Mouse (Mus musculus): ENCODE data around the gene Pou3f1. TPM values are rescaled to one million over a fixed set of nuclear protein-coding genes. Genes with fewer than 3 reads are reported as not detected.
"Not testable (repeated sequence)": the region's sequence is repeated elsewhere in the genome, so short reads cannot be mapped to it uniquely, and the experiment has no call there.

Pou3f1 gene
- polyA plus RNA-seq, 1 experiment from 2014 or later = 24.2 TPM

DNA sequence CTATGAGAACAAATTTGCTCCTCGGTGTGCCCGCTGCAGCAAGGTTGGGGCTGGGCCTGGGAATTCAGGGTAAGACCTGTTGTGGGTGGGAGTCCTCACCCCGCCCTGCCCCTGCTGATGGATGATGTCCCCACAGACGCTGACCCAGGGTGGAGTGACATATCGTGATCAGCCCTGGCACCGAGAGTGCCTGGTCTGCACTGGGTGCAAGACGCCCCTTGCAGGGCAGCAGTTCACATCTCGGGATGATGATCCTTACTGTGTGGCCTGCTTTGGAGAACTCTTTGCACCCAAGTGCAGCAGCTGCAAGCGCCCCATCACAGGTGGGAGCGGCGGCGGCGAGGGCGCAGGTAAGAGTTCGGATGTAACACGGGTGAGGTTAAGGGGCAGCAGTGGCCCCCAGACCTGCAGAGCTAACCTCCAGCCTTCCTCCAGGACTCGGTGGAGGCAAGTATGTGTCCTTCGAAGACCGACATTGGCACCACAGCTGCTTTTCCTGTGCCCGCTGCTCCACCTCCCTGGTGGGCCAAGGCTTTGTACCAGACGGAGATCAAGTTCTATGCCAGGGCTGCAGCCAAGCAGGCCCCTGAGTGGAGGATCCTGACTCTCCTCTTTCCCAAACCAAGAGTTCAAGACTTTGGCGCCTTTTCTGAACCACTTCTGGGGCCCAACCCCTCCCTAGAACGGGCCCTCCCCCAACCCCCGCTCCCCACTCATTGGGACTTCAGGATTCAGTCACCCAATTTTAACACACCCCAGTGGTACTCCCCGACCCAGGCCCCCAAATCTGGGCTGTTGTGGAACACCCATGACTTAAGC, 51.0 kb downstream of the Pou3f1 start:
- Histone ChIP-seq H3K27me3 (peaks cover 34% of the 10 kb centered on the region), H3K4me1 (peaks cover 43% of the 10 kb centered on the region)
- not testable (repeated sequence) for H3K4me2 ChIP-seq (replicated peaks); H3K9me3 ChIP-seq (replicated peaks); H3K9ac ChIP-seq; H3K27ac ChIP-seq; ATAC-seq (ENCODE audit: low FRiP score); H3K4me3 ChIP-seq; H3K36me3 ChIP-seq
- WGBS = 88% methylated on average over 25 of the region's 25 CpGs

DNA sequence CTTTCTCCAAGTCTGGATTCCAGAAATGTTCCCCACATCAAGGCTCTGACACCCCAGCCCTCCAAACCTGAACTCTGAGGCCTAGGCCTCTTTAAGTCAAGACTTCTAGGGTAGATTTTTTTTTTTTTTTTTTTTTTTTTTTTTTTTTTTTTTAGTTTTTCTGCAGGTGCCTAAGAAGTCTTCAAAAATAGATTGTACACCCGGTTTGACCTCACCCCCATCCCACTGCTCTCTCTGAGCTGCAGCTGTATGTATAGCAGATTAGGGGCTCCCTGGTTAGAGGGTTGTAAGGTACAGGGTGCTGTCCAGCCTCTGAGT, 51.6 kb downstream of the Pou3f1 start:
- Histone ChIP-seq H3K4me1 (peaks cover 42% of the 10 kb centered on the region), H3K27ac (peak overlapping the region; percentile 73), H3K4me2 (replicated peaks) (peak overlapping the region; percentile 49; the same call in 1 of the 2 replicates), H3K27me3 (peaks cover 34% of the 10 kb centered on the region)
- not testable (repeated sequence) for H3K4me3 ChIP-seq; ATAC-seq (ENCODE audit: low FRiP score); H3K36me3 ChIP-seq; H3K9ac ChIP-seq; H3K9me3 ChIP-seq (replicated peaks)
- 17% methylated on average over 1 of the region's 1 CpGs for WGBS

DNA sequence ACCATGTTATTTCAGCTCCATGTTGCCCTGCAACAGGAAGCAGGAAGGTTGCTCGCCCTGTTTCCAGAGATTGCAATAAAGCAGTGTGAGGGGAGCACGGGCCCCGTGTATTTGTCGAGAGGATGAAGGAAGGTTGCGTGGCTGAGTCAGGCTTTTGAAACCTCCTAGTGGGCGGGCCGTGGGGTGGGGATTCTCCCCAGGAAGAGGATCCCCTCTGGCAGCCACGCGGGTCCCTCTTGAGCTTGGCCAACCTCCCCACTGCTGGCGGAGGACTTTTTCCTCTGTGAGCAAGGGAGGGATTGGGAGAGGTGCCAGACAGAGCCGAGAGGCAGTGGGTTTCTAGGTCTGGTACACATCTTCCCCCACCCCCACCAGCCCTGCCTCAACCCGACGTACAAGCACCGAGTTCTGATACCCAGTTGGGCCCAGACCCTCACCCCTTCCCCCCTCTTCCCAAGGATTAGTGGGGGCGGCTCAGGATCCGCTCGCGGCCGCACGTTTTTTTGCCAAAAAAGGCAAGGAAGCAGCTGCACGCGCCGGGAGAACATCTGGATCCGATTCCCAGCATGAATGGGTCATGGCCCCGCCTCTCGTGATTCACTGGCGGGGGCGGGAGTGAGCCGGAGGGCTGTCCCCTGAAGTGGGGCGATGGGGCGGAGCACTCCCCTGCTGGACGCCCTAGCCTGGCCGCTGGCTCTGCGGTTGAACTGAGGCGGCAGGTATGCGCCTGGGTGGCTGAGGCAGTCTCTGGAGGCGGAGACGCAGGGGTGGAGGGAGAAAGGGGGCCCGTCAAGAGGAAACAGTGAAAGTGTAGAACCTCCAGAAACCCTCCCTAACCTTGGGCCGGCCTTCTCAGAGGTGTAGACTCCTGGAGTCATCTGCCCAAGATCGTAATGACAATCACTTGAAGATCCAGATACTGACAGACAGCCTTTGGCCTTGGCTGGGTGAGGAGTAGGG, 52.2 kb downstream of the Pou3f1 start:
- H3K27ac ChIP-seq = peak overlapping the region; percentile 73
- WGBS = 2% methylated on average over 40 of the region's 41 CpGs
- peak overlapping the region; percentile 41 for H3K9ac ChIP-seq

DNA sequence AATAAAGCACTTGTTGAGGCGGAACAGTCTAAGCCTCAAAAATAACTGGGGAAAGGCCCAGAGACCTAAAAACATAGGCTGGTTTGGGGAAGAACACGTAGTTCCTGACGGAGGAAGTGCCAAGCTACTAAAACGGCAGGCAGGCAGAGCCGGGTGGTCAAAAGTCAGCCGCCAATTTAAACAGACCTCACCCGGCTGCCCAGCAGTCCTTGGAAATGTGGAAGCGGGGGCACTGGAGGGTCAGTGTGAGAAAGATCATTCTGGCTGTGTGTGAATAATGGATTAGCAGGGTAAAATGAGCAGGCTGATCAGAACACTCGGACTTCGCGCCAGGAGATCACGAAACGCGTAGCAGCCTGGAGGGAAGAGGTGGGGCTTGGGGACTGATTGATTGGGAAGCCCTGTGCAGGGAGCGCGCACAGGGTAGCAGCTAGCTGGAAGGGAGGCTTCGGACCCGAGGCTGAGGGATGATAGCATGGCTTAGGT, 53.4 kb downstream of the Pou3f1 start:
- WGBS = 3% methylated on average over 18 of the region's 18 CpGs
- peak overlapping the region; percentile 13 for H3K4me3 ChIP-seq
- peak overlapping the region; percentile 32; the same call in 1 of the 2 replicates for H3K9ac ChIP-seq
- H3K27me3 ChIP-seq = peaks cover 28% of the 10 kb centered on the region
- no peaks in the 10 kb centered on the region for H3K9me3 ChIP-seq (replicated peaks)
- peak overlapping the region; percentile 60 for H3K27ac ChIP-seq
- no peak for ATAC-seq (ENCODE audit: low FRiP score)
- H3K4me1 ChIP-seq = peaks cover 26% of the 10 kb centered on the region
- H3K4me2 ChIP-seq (replicated peaks) = peak overlapping the region; percentile 47
- no peaks in the 10 kb centered on the region for H3K36me3 ChIP-seq

More for the DNA sequence above, 52.2 kb downstream of the Pou3f1 start:
- Histone ChIP-seq H3K36me3 (no peaks in the 10 kb centered on the region), H3K9me3 (replicated peaks) (no peaks in the 10 kb centered on the region), H3K4me1 (peaks cover 35% of the 10 kb centered on the region), H3K4me2 (replicated peaks) (peak overlapping the region; percentile 49), H3K4me3 (peak overlapping the region; percentile 25), H3K27me3 (peaks cover 32% of the 10 kb centered on the region)
- peak; percentile 49 for ATAC-seq (ENCODE audit: low FRiP score)

Other genes starting within 250 kb of the Pou3f1 start
- gene 3100002H09Rik, start 46.0 kb upstream of the Pou3f1 start, polyA plus RNA-seq (2016; fragmentation: Nextera tagmentation; extraction: Ambion mirVana) = 0.75 and 1.0 TPM in 2 replicates
- 60.7 and 68.8 TPM in 2 replicates for gene Utp11, start 36.8 kb downstream of the Pou3f1 start, polyA plus RNA-seq (2016; fragmentation: Nextera tagmentation; extraction: Ambion mirVana)
- gene Fhl3, start 43.9 kb downstream of the Pou3f1 start, polyA plus RNA-seq (2016; fragmentation: Nextera tagmentation; extraction: Ambion mirVana) = 3.3 and 6.8 TPM in 2 replicates
- gene Sf3a3, start 58.0 kb downstream of the Pou3f1 start, polyA plus RNA-seq (2016; fragmentation: Nextera tagmentation; extraction: Ambion mirVana) = 157 and 164 TPM in 2 replicates
- gene Inpp5b, start 85.0 kb downstream of the Pou3f1 start, polyA plus RNA-seq (2016; fragmentation: Nextera tagmentation; extraction: Ambion mirVana) = 23.7 and 25.8 TPM in 2 replicates
- 12.4 and 13.7 TPM in 2 replicates for gene Mtf1, start 145.3 kb downstream of the Pou3f1 start, polyA plus RNA-seq (2016; fragmentation: Nextera tagmentation; extraction: Ambion mirVana)
- 44.4 and 48.5 TPM in 2 replicates for gene Yrdc, start 193.9 kb downstream of the Pou3f1 start, polyA plus RNA-seq (2016; fragmentation: Nextera tagmentation; extraction: Ambion mirVana)
- gene 1110065P20Rik, start 194.4 kb downstream of the Pou3f1 start, polyA plus RNA-seq (2016; fragmentation: Nextera tagmentation; extraction: Ambion mirVana) = 77.6 and 84.0 TPM in 2 replicates
- 4.4 and 7.3 TPM in 2 replicates for gene Maneal, start 205.4 kb downstream of the Pou3f1 start, polyA plus RNA-seq (2016; fragmentation: Nextera tagmentation; extraction: Ambion mirVana)
- gene Epha10, start 224.1 kb downstream of the Pou3f1 start, polyA plus RNA-seq (2016; fragmentation: Nextera tagmentation; extraction: Ambion mirVana) = 6.8 and 7.5 TPM in 2 replicates